ENCODE assay signal across 20 mouse cellular contexts in genomic region chr7:96761151-96761550, GRCm38 (mm10).
DNase-seq lines count a peak whose midpoint lies in the region; ATAC-seq and TF ChIP-seq lines count a peak whose summit lies in the region.
"Had no signal": no experiment of that assay in that cellular context is flagged by ENCODE, and none has a peak within 500 bp of the region (broad histone marks: within the 10 kb centered on the region; RNA-seq: fewer than 3 reads in every experiment).

No protein-coding gene starts in this region.

- no peak for DNase-seq in lung, adult 2 months
- peak; percentile 87 for DNase-seq in Muller cell, postnatal 12 days (ENCODE audit: inconsistent ontology term)
- DNase-seq in midbrain, postnatal 0 days (ENCODE audit: low spot score), result peak; percentile 49
- DNase-seq in thymus, adult 18-20 months, result no peak
- no peak for DNase-seq in spleen, postnatal 10 days (ENCODE audit: low spot score in 2 of 2)
- DNase-seq: adrenal gland, postnatal 25 days; cerebellum, postnatal 14 days; gastrocnemius, adult 2 months; heart, adult 18-20 months; kidney, adult 8-10 months; layer of hippocampus, postnatal 36 days; left cerebral cortex, postnatal 4 days; liver, embryonic 13.5 days; right cerebral cortex, postnatal 25 days had no signal

- no peaks in the 10 kb centered on the region for H3K27me3 ChIP-seq in lung, embryonic 15.5 days
- no peaks in the 10 kb centered on the region for H3K27me3 ChIP-seq in forebrain, embryonic 15.5 days
- H3K27me3 ChIP-seq in midbrain, postnatal 0 days (ENCODE audit: insufficient read depth, low read length), result no peaks in the 10 kb centered on the region
- H3K27me3 ChIP-seq: heart, embryonic 15.5 days; liver, embryonic 13.5 days; megakaryocyte, embryonic 14.5 days had no signal

- TF ChIP-seq POLR2A in lung, adult 2 months (IDR thresholded peaks at IDR 0.05; ENCODE audit: borderline replicate concordance, extremely low read depth, low read depth, low read length), result no peak

- 45% methylated on average over 5 of the region's 5 CpGs for WGBS in lung, embryonic 15.5 days
- 70% methylated on average over 5 of the region's 5 CpGs for WGBS in lung, adult 2 months
- 20% methylated on average over 5 of the region's 5 CpGs for WGBS in forebrain, embryonic 15.5 days
- WGBS in midbrain, postnatal 0 days, result 33% methylated on average over 5 of the region's 5 CpGs

- H3K36me3 ChIP-seq in lung, embryonic 15.5 days, result no peaks in the 10 kb centered on the region
- no peaks in the 10 kb centered on the region for H3K36me3 ChIP-seq in forebrain, embryonic 15.5 days
- no peaks in the 10 kb centered on the region for H3K36me3 ChIP-seq in midbrain, postnatal 0 days (ENCODE audit: insufficient read depth, low read length)
- H3K36me3 ChIP-seq: heart, embryonic 15.5 days; liver, embryonic 13.5 days had no signal

- ATAC-seq in lung, embryonic 15.5 days (ENCODE audit: borderline replicate concordance, extremely low read depth, low FRiP score, low TSS enrichment), result 0 out of 2 replicates have a peak, but pooled peaks have one; percentile 19
- peak; percentile 60 for ATAC-seq in forebrain, embryonic 15.5 days (replicated peaks)
- ATAC-seq in midbrain, postnatal 0 days (ENCODE audit: low FRiP score), result no peak; the same call in 1 of the 2 replicates
- ATAC-seq: activated CD4-positive, CD25-positive, alpha-beta regulatory T cell, adult 4 months; CD4-positive, CD25-positive, alpha-beta regulatory T cell, adult 4 months had no signal

- H3K9ac ChIP-seq in lung, embryonic 15.5 days, result no peak overlapping the region
- H3K9ac ChIP-seq in forebrain, embryonic 15.5 days (replicated peaks), result no peak overlapping the region
- no peak overlapping the region for H3K9ac ChIP-seq in midbrain, postnatal 0 days (replicated peaks; ENCODE audit: low read length, poor library complexity, severe bottlenecking)
- H3K9ac ChIP-seq: heart, embryonic 15.5 days; liver, embryonic 13.5 days had no signal

- no peaks in the 10 kb centered on the region for H3K9me3 ChIP-seq in lung, embryonic 15.5 days
- H3K9me3 ChIP-seq in forebrain, embryonic 15.5 days, result no peaks in the 10 kb centered on the region
- no peaks in the 10 kb centered on the region for H3K9me3 ChIP-seq in midbrain, postnatal 0 days (ENCODE audit: low read length)
- H3K9me3 ChIP-seq: heart, embryonic 15.5 days; liver, embryonic 13.5 days; megakaryocyte, embryonic 14.5 days had no signal

- H3K4me3 ChIP-seq in lung, embryonic 15.5 days, result no peak overlapping the region
- no peak overlapping the region for H3K4me3 ChIP-seq in lung, adult 2 months (replicated peaks; ENCODE audit: extremely low read depth, low read depth, low read length)
- H3K4me3 ChIP-seq in forebrain, embryonic 15.5 days, result no peak overlapping the region
- no peak overlapping the region for H3K4me3 ChIP-seq in midbrain, postnatal 0 days (ENCODE audit: low read depth, low read length)
- H3K4me3 ChIP-seq: gastrocnemius, adult 2 months; heart, embryonic 15.5 days; liver, embryonic 13.5 days; megakaryocyte, embryonic 14.5 days had no signal

- no peak overlapping the region for H3K27ac ChIP-seq in lung, embryonic 15.5 days
- peak overlapping the region; percentile 72 for H3K27ac ChIP-seq in forebrain, embryonic 15.5 days (replicated peaks)
- H3K27ac ChIP-seq in midbrain, postnatal 0 days (ENCODE audit: low read depth, low read length), result no peak overlapping the region
- H3K27ac ChIP-seq: gastrocnemius, adult 2 months; heart, embryonic 15.5 days; liver, embryonic 13.5 days had no signal

- TF ChIP-seq CTCF in lung, adult 2 months (IDR thresholded peaks at IDR 0.05; ENCODE audit: insufficient read depth, low read length), result no peak
- no peak for TF ChIP-seq CTCF in midbrain, postnatal 0 days (IDR thresholded peaks at IDR 0.05)

- H3K4me2 ChIP-seq in lung, embryonic 15.5 days, result no peak overlapping the region
- H3K4me2 ChIP-seq in forebrain, embryonic 15.5 days (replicated peaks), result no peak overlapping the region
- H3K4me2 ChIP-seq in midbrain, postnatal 0 days (ENCODE audit: low read depth, low read length, poor library complexity, severe bottlenecking), result no peak overlapping the region
- H3K4me2 ChIP-seq: heart, embryonic 15.5 days; liver, embryonic 13.5 days had no signal

- peaks cover 10% of the 10 kb centered on the region for H3K4me1 ChIP-seq in lung, embryonic 15.5 days
- H3K4me1 ChIP-seq in lung, adult 2 months (ENCODE audit: control insufficient read depth, insufficient read depth, low read length), result no peaks in the 10 kb centered on the region
- peaks cover 44% of the 10 kb centered on the region for H3K4me1 ChIP-seq in forebrain, embryonic 15.5 days
- H3K4me1 ChIP-seq in midbrain, postnatal 0 days (ENCODE audit: insufficient read depth, low read length), result peaks cover under 1% of the 10 kb centered on the region; the same call in 1 of the 2 replicates
- H3K4me1 ChIP-seq: megakaryocyte, embryonic 14.5 days had no signal

Comparison
In these comparisons a context has a peak if more than half of its experiments do, and no peak if none do; other contexts are left out.
1. DNase-seq: peak in Muller cell, postnatal 12 days (single experiment) and midbrain, postnatal 0 days (single experiment); none in lung, adult 2 months (single experiment), thymus, adult 18-20 months (0 of 2) and spleen, postnatal 10 days (0 of 2).